Mouse (Mus musculus) olfactory bulb, adult 2 months (tissue): ENCODE results near the gene Llph.

Source experiments
- CTCF ChIP-seq: fragments of 200-500 bp; IDR thresholded peaks from 2 replicates; pipeline ENCODE4 v1.5.1; 2012; ENCODE audit warnings: low read depth, mild to moderate bottlenecking, low read length, moderate library complexity; ENCODE audit not compliant: insufficient read depth
- POLR2A ChIP-seq: fragments of 200-500 bp; IDR thresholded peaks from 2 replicates; pipeline ENCODE4 v1.6.1; 2012; ENCODE audit warnings: mild to moderate bottlenecking, low read depth, low read length, moderate library complexity; ENCODE audit not compliant: insufficient read depth

GRCm38 (mm10) chr10:120189782-120190181 lies 37.1 kb upstream of the Llph start:
- no peak for TF ChIP-seq CTCF
- no peak for TF ChIP-seq POLR2A
